ENCODE assay signal across 7 mouse cellular contexts in the genomic region with DNA sequence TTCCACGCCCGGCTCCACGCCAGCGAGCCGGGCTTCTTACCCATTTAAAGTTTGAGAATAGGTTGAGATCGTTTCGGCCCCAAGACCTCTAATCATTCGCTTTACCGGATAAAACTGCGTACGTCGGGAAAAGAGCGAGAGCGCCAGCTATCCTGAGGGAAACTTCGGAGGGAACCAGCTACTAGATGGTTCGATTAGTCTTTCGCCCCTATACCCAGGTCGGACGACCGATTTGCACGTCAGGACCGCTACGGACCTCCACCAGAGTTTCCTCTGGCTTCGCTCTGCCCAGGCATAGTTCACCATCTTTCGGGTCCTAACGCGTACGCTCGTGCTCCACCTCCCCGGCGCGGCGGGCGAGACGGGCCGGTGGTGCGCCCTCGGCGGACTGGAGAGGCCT. TPM values are rescaled to one million over a fixed set of nuclear protein-coding genes. Genes with fewer than 3 reads are reported as not detected.
DNase-seq lines count a peak whose midpoint lies in the region.

No protein-coding gene starts in this region.

- DNase-seq in adrenal gland, adult 8-10 months: peak; percentile 93
- peak; percentile 93 for DNase-seq in cerebellum, adult 9-11 months
- DNase-seq in gastrocnemius, adult 8-10 months (ENCODE audit: low spot score in 2 of 2): peak; percentile 91 to 95
- DNase-seq in kidney, adult 11 months: peak; percentile 94
- peak; percentile 95 to 99 for DNase-seq in layer of hippocampus, adult 8-10 months (ENCODE audit: low spot score in 2 of 2)
- DNase-seq in left cerebral cortex, adult 8-10 months (ENCODE audit: low spot score in 2 of 2): peak; percentile 81 to 100
- DNase-seq in spleen, adult 12 weeks (ENCODE audit: low spot score): peak; percentile 99

RNA-seq across cellular contexts. Expression of a gene that starts 38.3 kb away (rescaled TPM):
- 10 to 100 TPM; 15.2 to 32.3 (median 24.5) TPM for total RNA-seq in adrenal gland, adult 8-10 months (2022)
- 10 to 100 TPM; 44.3 to 47.8 (median 46.5) TPM for total RNA-seq in gastrocnemius, adult 8-10 months (2022)
- total RNA-seq in layer of hippocampus, adult 8-10 months (2022): 1 to 10 TPM; 4.2 to 5.0 (median 4.7) TPM
- 1 to 10 TPM; 2.5 to 3.6 (median 3.4) TPM for total RNA-seq in left cerebral cortex, adult 8-10 months (2022)

Comparison
In these comparisons a context has a peak if more than half of its experiments do, and no peak if none do; other contexts are left out.
1. Peak in every context shown above with its lines: DNase-seq.